Mouse (Mus musculus) neutrophil, adult 65 days (primary cell): Measurements from ENCODE around the gene Tnfaip8l3. TPM values are rescaled to one million over a fixed set of nuclear protein-coding genes. Genes with fewer than 3 reads are reported as not detected.

Experiments used
- total RNA-seq: library from RNA; stranded (reverse); gene quantifications from 2 replicates; pipeline ENCODE4 v1.2.4, GENCODE M21; 2023

Tnfaip8l3 gene
- total RNA-seq: not detected in 2 replicates

DNA sequence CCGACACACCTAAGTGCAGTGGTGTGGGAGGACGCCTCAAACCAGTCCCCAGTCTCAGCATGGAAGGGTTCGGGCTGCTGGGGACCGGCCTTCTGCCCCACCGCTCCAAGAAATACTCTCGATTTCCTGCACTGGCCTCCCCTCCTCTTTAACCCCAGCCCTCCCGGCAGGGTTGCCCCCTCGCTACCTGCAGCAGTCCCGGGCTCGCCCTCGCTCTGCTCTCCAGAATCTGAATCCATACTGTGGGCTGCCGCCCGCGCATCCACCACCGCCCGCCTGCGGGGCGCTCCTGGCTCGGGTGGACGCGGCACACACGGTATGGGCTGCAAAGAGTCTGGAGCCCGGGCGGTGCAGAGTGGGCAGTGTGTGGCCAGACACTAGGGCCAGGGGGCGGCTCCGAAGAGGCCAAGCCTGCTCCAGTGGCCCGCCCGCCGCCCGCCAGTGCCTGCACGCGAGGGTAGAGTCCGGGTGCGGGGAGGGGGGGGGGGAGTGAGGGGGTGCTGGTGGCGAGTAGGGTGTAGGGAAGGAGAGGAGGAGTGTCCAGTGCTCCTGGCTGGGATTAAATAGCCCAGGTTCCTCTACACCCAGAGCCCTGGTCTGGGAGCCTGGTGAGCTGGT is at the start of gene Tnfaip8l3:
TSS of gene Tnfaip8l3 (minus strand) at position 357 of the 618 bp plus-strand sequence.

DNA sequence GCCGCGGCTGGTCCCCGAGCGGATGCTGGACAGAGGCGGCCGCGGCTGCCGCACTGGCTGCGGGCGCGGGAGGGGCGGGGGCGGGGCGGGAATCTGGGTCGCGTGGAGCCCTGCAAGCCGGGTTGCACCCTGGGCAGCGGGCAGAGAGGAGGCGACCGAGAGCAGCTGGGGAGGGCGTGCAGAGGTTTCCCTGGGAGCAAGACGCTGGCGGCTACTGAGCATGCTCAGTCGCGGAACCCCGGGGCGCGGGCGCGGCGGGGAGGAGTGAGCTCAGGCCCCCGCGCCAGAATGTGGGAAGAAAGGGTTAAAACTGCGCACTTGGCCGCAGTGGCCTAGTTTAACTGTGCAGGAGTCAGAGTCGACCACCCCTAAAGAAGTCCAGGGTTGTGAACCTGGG is 93.1 kb downstream of the Tnfaip8l3 start, which contains the start of gene Elmod1:
TSS of gene Elmod1 (minus strand) at position 180 of the 397 bp plus-strand sequence.

Other genes starting within 250 kb of the Tnfaip8l3 start
- not detected in 2 replicates for gene Sln, start 218.2 kb downstream of the Tnfaip8l3 start, total RNA-seq
- not detected in 2 replicates for gene Elmod1, start 93.1 kb downstream of the Tnfaip8l3 start, total RNA-seq
- gene Cyp19a1, start 199.7 kb upstream of the Tnfaip8l3 start, total RNA-seq: not detected in 2 replicates
- not detected in 2 replicates for gene Gldn, start 218.1 kb upstream of the Tnfaip8l3 start, total RNA-seq